Mouse (Mus musculus): ENCODE measurements around the gene 4930524B15Rik. TPM values are rescaled to one million over a fixed set of nuclear protein-coding genes. Genes with fewer than 3 reads are reported as not detected.

Gene 4930524B15Rik
- polyA plus RNA-seq (2012; rRNA removed; ENCODE audit: low replicate concordance): not detected in 2 replicates

DNA sequence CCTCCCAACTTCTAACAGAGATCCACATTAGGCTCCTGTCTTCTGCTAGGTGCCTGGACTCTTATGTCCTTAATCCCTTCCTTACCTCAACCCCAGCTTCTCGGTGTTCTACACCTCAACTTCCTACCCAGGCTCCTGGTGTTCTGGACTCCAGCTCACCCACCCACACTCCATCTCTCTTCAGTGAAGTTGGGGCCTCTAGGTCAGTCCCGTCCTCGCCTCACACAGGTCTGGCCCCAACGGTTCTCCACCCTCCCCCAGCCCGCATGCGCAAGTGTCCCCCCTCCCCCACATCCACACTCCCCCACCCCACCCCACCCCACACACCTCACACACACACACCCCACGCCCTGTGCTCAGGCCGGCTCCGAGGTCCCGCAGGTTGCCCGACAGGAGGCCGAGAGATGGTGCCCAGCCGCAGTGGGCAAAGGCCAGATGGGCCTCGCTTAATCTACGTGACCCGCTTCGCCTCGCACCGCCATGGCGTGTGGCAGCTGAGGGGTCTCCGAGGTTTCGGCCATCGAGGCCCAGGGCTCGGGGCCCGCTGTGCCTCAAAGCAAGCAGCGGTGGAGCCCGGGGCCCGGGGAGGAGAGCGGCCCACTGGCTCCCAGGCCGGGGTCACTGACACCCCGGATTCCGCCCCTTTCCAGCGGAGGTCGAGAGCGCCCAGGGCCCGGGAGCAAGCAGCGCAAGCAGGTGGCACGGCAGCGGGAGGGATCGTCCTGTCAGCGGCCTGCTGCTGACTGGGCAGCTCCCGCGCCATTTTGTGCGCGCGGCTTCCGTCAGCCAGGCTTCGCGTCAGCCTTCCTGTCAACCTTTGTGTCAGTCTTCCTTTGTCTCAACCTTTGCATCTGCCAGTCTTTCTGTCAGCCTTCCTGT is at the start of gene 4930524B15Rik:
Gene 4930524B15Rik (plus strand): TSS at position 337 of the 879 bp plus-strand sequence.

DNA sequence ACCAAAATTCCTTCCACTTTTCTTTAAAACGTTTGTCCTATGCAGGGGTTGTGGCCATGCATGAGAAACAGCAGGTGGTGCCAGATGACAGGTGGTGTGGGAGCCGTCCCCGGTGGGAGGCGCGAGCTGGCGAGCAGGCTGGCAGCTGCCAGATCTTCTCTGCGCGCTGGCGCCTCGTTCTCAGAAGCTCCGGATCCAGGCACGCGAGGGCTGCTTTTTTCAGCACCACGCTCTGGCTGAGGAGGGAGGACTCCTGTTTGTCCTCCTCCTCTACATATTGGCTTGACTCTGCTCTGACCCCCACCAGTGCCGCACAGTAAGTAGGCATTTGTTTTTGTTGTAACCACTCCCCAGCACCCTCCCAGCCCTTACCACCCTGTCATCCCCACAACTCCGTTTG is 34.9 kb downstream of the 4930524B15Rik start, which contains the start of gene Nsg2:
Gene Nsg2 (plus strand): TSS at position 183 of the 400 bp plus-strand sequence.

Other genes starting within 250 kb of the 4930524B15Rik start
- 6.6 and 11.4 TPM in 2 replicates for gene Cpeb4, start 93.4 kb upstream of the 4930524B15Rik start, polyA plus RNA-seq (2012; rRNA removed; ENCODE audit: low replicate concordance)
- 11.4 and 17.0 TPM in 2 replicates for gene Nsg2, start 34.9 kb downstream of the 4930524B15Rik start, polyA plus RNA-seq (2012; rRNA removed; ENCODE audit: low replicate concordance)
- 7.4 and 12.7 TPM in 2 replicates for gene Il9r, start 234.7 kb downstream of the 4930524B15Rik start, polyA plus RNA-seq (2012; rRNA removed; ENCODE audit: low replicate concordance)
- 13.1 and 14.8 TPM in 2 replicates for gene Snrnp25, start 239.8 kb downstream of the 4930524B15Rik start, polyA plus RNA-seq (2012; rRNA removed; ENCODE audit: low replicate concordance)

All from mammary gland, adult 2 months (tissue).